13 mouse cellular contexts compared by ENCODE assay signal in genomic region chr5:117779175-117779574, GRCm38 (mm10). TPM values are rescaled to one million over a fixed set of nuclear protein-coding genes. Genes with fewer than 3 reads are reported as not detected.
DNase-seq lines count a peak whose midpoint lies in the region; ATAC-seq lines count a peak whose summit lies in the region.
"Had no signal": no experiment of that assay in that cellular context is flagged by ENCODE, and none has a peak within 500 bp of the region (broad histone marks: within the 10 kb centered on the region; RNA-seq: fewer than 3 reads in every experiment).

No protein-coding gene starts in this region.

- H3K4me3 ChIP-seq in forebrain, embryonic 14.5 days (ENCODE audit: low read depth, low read length): no peak overlapping the region
- H3K4me3 ChIP-seq: embryonic facial prominence, embryonic 15.5 days; forebrain, embryonic 15.5 days; midbrain, embryonic 15.5 days had no signal

- no peak overlapping the region for H3K9ac ChIP-seq in forebrain, embryonic 14.5 days (ENCODE audit: low read length)
- H3K9ac ChIP-seq: embryonic facial prominence, embryonic 15.5 days; forebrain, embryonic 15.5 days; midbrain, embryonic 15.5 days had no signal

- ATAC-seq in forebrain, embryonic 14.5 days: no peak
- ATAC-seq: CD4-positive, CD25-positive, alpha-beta regulatory T cell, adult 4 months; forebrain, embryonic 15.5 days; midbrain, embryonic 15.5 days had no signal

- H3K4me2 ChIP-seq in forebrain, embryonic 14.5 days (ENCODE audit: low read length): no peak overlapping the region
- H3K4me2 ChIP-seq: embryonic facial prominence, embryonic 15.5 days; forebrain, embryonic 15.5 days; midbrain, embryonic 15.5 days had no signal

- no peaks in the 10 kb centered on the region for H3K4me1 ChIP-seq in forebrain, embryonic 14.5 days (ENCODE audit: control insufficient read depth, insufficient read depth, low read length)
- H3K4me1 ChIP-seq: forebrain, embryonic 15.5 days had no signal

- H3K9me3 ChIP-seq in forebrain, embryonic 14.5 days (replicated peaks; ENCODE audit: control insufficient read depth, low read length): no peaks in the 10 kb centered on the region
- H3K9me3 ChIP-seq: embryonic facial prominence, embryonic 15.5 days; forebrain, embryonic 15.5 days; midbrain, embryonic 15.5 days had no signal

- peak; percentile 24 to 60 for DNase-seq in cerebellum, postnatal 25 days
- DNase-seq in cerebellum, adult 8-10 months: no peak
- peak; percentile 12 for DNase-seq in urinary bladder, postnatal 14 days (ENCODE audit: low spot score)
- no peak for DNase-seq in urinary bladder, postnatal 4 days (ENCODE audit: low spot score in 2 of 2)
- peak; percentile 86 for DNase-seq in gastrocnemius, postnatal 25 days
- no peak for DNase-seq in forebrain, embryonic 14.5 days (ENCODE audit: low spot score)
- DNase-seq in embryo, embryonic 9.5 days (ENCODE audit: extremely low spot score): no peak
- no peak for DNase-seq in kidney, postnatal 4 days
- DNase-seq: layer of hippocampus, adult 9-11 months had no signal

- WGBS in forebrain, embryonic 14.5 days: 60% methylated on average over 11 of the region's 11 CpGs

- H3K27me3 ChIP-seq in forebrain, embryonic 14.5 days (replicated peaks; ENCODE audit: control insufficient read depth, insufficient read depth, low read length): no peaks in the 10 kb centered on the region
- H3K27me3 ChIP-seq: embryonic facial prominence, embryonic 15.5 days; forebrain, embryonic 15.5 days; midbrain, embryonic 15.5 days had no signal

- H3K36me3 ChIP-seq in forebrain, embryonic 14.5 days (ENCODE audit: control insufficient read depth, insufficient read depth, low read length): no peaks in the 10 kb centered on the region
- H3K36me3 ChIP-seq: embryonic facial prominence, embryonic 15.5 days; forebrain, embryonic 15.5 days; midbrain, embryonic 15.5 days had no signal

- H3K27ac ChIP-seq in forebrain, embryonic 14.5 days (ENCODE audit: low read depth, low read length): no peak overlapping the region
- H3K27ac ChIP-seq: embryonic facial prominence, embryonic 15.5 days; forebrain, embryonic 15.5 days; midbrain, embryonic 15.5 days had no signal

RNA-seq across cellular contexts. Expression of gene Nos1, which starts 1.7 kb away (rescaled TPM):
- total RNA-seq in gastrocnemius, postnatal 25 days (2021): 10 to 100 TPM; 28.5 to 39.3 TPM
- polyA plus RNA-seq in forebrain, embryonic 14.5 days (2014; fragmentation: Nextera tagmentation; extraction: Ambion mirVana): 3.0 and 4.3 TPM in 2 replicates

Comparison
In these comparisons a context has a peak if more than half of its experiments do, and no peak if none do; other contexts are left out.
1. DNase-seq: peak in cerebellum, postnatal 25 days (2 of 2), urinary bladder, postnatal 14 days (single experiment) and gastrocnemius, postnatal 25 days (single experiment); none in cerebellum, adult 8-10 months (single experiment), urinary bladder, postnatal 4 days (0 of 2), forebrain, embryonic 14.5 days (single experiment), embryo, embryonic 9.5 days (single experiment) and kidney, postnatal 4 days (0 of 2).